Mouse (Mus musculus): ENCODE results near the gene Rasgrp1. TPM values are rescaled to one million over a fixed set of nuclear protein-coding genes. Genes with fewer than 3 reads are reported as not detected.

The Rasgrp1 gene
- total RNA-seq, 2 experiments from 2014 or later, result 0.46 TPM

DNA sequence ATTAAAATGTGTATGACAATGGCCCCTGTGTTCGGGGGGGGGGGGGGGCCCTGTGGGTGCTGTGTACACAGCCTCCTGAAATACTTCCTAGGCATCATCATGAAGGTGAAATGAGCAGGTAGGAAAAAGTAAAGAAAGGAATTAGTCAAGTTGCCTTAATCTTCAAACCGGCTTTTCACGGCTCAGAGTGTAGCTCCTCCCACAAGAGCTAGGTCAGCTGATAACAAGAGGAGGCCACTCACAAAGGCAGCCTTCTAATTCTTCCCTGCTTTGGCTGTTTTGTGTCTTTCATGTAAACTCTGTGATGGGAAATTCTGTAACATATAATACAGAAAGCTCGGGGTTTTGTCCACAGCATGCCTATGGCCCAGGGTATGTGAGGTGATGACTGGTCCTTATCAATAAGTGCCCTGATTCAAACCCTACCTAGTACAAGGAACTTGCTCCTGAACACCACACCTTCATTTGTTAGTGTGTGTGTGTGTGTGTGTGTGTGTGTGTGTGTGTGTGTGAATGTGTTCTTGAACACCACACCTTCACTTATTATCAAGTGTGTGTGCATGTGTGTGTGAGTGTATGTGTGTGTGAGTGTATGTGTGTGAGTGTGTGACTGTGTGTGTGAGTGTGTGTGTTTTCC is 7.1 kb downstream of the Rasgrp1 start:
- no peak for DNase-seq

GRCm38 (mm10) chr2:117331634-117332033 is 11.2 kb downstream of the Rasgrp1 start:
- DNase-seq, result no peak

- DNase-seq, result no peak
These were observed 14.1 kb downstream of the Rasgrp1 start for GRCm38 (mm10) chr2:117328521-117329285.

- no peak for DNase-seq
These were observed 20.4 kb downstream of the Rasgrp1 start for GRCm38 (mm10) chr2:117322399-117322798.

DNA sequence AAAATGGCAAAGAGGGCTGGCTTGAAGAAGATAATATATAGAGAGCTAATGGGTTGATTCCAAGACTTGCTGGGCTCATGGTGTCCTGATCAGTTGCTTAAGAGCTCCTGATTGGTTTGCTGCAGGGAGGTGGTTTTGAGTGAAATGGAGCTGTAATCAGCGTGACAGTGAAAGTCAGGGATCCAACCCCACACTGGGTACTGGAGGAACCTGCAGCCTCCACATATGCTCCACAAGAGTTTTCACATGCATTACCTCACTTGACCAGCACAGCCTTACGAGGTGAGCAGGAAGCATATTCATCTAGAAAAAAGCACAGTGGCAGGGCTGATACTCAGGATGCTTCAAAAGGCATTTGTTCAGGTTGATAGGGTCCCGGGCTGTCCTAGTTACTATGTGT is 21.6 kb downstream of the Rasgrp1 start:
- no peak for DNase-seq

DNA sequence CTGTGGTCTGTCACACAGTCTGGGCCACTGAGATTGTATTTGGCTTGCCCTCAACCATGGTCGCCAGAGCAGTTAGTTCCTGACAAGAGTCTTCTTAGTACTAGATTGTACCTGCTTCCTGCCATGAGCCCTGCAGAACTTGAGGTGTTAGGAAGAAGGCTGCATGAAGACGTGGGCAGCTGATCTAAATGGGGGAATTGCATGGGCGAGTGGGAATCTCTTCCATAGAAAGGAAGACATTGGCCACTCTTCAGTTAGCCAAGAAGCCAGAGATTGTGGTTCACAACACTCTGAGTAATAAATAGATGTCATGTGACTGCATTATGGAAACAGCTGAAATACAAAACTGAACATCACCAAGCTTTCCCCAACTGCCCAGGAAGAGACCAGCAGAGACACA is 23.8 kb downstream of the Rasgrp1 start:
- no peak for DNase-seq

GRCm38 (mm10) chr2:117313586-117314235 is 29.1 kb downstream of the Rasgrp1 start:
- no peak for DNase-seq

GRCm38 (mm10) chr2:117312441-117312895 is 30.3 kb downstream of the Rasgrp1 start:
- no peak for DNase-seq

DNA sequence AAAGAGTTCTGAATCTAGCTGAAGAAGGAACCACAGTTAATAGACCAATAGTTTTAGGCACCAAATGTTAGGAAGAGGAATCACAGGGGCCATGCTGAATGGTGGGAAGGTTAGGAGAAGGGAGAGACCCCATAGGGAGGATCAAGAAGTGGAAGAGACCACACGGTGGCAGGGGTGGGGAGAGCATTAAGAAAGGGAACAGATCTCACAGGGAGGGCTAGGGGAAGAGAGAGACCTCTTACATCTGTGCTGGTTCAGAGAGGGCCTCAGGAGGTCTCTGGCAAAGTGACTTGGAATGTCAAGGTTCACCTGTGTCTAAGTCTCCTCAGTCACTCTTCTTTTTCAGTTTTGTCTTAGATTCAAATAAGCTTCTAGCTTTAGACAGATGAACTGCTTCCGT is 30.8 kb downstream of the Rasgrp1 start:
- DNase-seq, result no peak

GRCm38 (mm10) chr2:117311349-117311748 is 31.5 kb downstream of the Rasgrp1 start:
- DNase-seq, result no peak

- DNase-seq, result no peak
These were observed 33.8 kb downstream of the Rasgrp1 start for GRCm38 (mm10) chr2:117309046-117309445.

GRCm38 (mm10) chr2:117307959-117308358 is 34.8 kb downstream of the Rasgrp1 start:
- DNase-seq, result no peak

GRCm38 (mm10) chr2:117304941-117305340 is 37.9 kb downstream of the Rasgrp1 start:
- no peak for DNase-seq

DNA sequence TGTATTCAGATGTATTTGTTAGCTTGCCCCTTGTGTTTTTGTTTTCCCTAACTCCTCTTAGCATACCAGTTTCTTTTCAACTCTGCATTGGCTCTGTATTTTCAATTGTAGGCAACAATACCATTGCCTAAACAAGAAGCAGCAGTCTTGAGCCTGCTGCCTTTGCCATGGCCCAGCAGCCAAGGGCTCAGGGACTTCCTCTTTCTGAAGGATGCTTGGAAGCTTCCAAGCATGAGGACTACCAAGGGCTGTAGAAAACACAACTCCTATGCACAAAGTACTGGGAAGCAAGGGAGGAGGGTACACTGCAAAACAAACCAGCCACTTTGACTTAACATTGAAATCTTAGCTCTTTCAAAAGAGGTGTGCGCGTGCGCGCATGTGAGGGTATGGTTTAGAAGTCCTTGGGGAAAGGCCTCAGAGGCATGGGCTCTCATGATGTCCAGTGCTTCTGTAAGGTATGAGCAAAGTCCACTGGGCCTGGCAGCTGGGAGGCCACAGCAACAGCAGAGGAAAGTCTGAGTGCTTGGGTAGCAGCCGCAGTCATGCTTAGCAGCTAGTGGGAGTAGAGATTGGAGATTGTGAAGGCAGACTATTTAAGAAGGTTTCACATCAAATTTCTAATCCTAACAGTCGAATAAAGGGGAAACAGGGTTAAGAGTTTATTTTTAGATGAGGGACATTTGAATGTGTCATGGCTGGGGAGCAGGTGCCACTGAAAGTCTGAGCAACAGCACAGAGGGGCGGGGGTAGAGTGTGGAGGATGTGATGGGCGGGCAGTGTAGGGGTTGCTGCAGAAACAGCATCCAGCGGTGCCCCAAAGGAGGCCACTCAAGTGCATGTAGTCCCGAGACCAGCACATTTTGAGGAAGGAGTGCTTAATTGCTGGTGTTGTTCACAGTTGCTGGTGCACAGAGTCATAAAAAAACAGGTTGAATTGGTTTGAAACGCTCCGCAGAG is 39.1 kb downstream of the Rasgrp1 start:
- no peak for DNase-seq

- no peak for DNase-seq
These were observed 43.0 kb downstream of the Rasgrp1 start for GRCm38 (mm10) chr2:117299596-117300448.

DNA sequence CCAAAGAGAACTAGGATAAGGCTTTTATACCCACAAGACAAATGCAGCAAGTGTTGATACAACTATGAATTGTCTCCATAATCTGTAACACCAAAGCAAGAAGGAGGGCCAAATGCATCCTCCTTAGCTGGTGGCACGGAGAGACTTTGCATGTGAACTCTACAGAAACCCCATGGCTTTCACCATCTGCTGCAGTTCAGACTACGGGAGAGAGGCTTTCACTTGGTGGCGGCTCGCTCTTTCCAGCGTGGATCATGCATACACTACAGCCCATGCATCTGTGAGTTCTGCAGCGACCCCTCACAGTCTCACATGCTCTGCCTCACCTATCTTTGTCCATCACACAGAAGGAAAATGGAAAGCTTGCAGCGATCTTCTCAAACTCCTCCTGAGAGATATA is 54.5 kb downstream of the Rasgrp1 start:
- DNase-seq, result no peak

GRCm38 (mm10) chr2:117263786-117264408 is 78.9 kb downstream of the Rasgrp1 start:
- DNase-seq, result peak; percentile 62 to 76

DNA sequence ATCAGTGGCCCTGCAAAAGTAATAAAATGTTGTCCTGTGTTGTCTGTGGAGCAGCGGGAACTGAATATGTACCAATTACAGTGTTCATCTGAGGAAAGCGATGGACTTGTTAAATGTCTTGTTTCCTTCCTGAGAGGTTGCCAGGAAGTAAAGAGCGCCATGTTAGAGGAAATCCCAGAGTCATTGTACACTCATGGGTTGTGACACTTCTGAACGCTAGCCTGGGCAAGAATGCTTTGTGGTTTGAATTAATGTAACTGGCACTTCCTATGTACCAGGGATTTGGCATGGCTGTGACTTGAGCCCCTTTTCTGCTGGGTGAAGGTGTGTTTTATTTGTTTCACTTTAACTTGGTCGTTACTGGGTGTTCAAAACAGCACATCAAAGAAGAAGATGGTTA is 80.6 kb downstream of the Rasgrp1 start:
- no peak for DNase-seq

DNA sequence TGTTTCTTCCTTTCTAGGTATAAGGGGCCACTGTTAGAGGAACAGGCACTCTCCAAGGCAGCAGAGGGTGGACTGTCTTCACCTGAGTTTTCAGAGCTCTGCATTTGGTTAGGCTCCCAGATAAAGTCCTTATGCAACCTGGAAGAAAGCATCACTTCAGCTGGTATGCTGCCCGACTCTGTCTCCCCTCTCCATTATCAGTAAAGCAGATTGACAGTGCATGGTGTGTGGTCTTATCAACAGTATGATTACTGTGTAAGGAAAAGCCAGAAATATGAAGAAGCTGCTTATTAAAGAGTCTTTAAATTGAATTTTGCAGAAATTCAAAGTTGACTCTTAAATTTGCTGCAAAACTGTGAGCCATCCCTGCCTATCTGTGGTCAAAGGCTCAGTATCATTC is 85.2 kb downstream of the Rasgrp1 start:
- no peak for DNase-seq

- DNase-seq, result no peak
These were observed 87.4 kb downstream of the Rasgrp1 start for GRCm38 (mm10) chr2:117255415-117255814.

Measured in adrenal gland, postnatal 36 days (tissue).